Mouse (Mus musculus): ENCODE data around the gene Tiam1.

The Tiam1 gene

GRCm38 (mm10) chr16:90007391-90007977 lies 136.1 kb downstream of the Tiam1 start:
- in situ Hi-C loops (cut with MboI, MseI): no loop called here

- in situ Hi-C loops (cut with MboI, MseI): no loop called here
Observed at GRCm38 (mm10) chr16:90003556-90003955, 140.0 kb downstream of the Tiam1 start.

- in situ Hi-C loops (cut with MboI, MseI): no loop called here
Observed at GRCm38 (mm10) chr16:89995155-89995554, 148.4 kb downstream of the Tiam1 start.

GRCm38 (mm10) chr16:89993991-89994825 lies 149.4 kb downstream of the Tiam1 start:
- in situ Hi-C loops (cut with MboI, MseI): no loop called here

- in situ Hi-C loops (cut with MboI, MseI): no loop called here
Observed at GRCm38 (mm10) chr16:89993506-89993905, 150.1 kb downstream of the Tiam1 start.

GRCm38 (mm10) chr16:89991701-89992152 lies 151.8 kb downstream of the Tiam1 start:
- in situ Hi-C loops (cut with MboI, MseI): no loop called here

GRCm38 (mm10) chr16:89990288-89990955 lies 153.1 kb downstream of the Tiam1 start:
- in situ Hi-C loops (cut with MboI, MseI): no loop called here

- in situ Hi-C loops (cut with MboI, MseI): loop anchor here (10.0 kb wide), 1 partner anchor 195 kb away; no protein-coding TSS in a partner anchor
Observed at GRCm38 (mm10) chr16:89989816-89990215, 153.8 kb downstream of the Tiam1 start.

- in situ Hi-C loops (cut with MboI, MseI): loop anchor here (10.0 kb wide), 1 partner anchor 198 kb away; no protein-coding TSS in a partner anchor
Observed at GRCm38 (mm10) chr16:89986672-89987362, 156.8 kb downstream of the Tiam1 start.

- in situ Hi-C loops (cut with MboI, MseI): loop anchor here (10.0 kb wide), 1 partner anchor 199 kb away; no protein-coding TSS in a partner anchor
Observed at GRCm38 (mm10) chr16:89985702-89986481, 157.7 kb downstream of the Tiam1 start.

GRCm38 (mm10) chr16:89980075-89980744 lies 163.4 kb downstream of the Tiam1 start:
- in situ Hi-C loops (cut with MboI, MseI): loop anchor here (10.0 kb wide), 1 partner anchor 205 kb away; no protein-coding TSS in a partner anchor

GRCm38 (mm10) chr16:89975441-89975840 lies 168.1 kb downstream of the Tiam1 start:
- in situ Hi-C loops (cut with MboI, MseI): no loop called here

GRCm38 (mm10) chr16:89973814-89974712 lies 169.5 kb downstream of the Tiam1 start:
- in situ Hi-C loops (cut with MboI, MseI): no loop called here

- in situ Hi-C loops (cut with MboI, MseI): no loop called here
Observed at GRCm38 (mm10) chr16:89972854-89973487, 170.6 kb downstream of the Tiam1 start.

- in situ Hi-C loops (cut with MboI, MseI): no loop called here
Observed at GRCm38 (mm10) chr16:89972018-89972417, 171.6 kb downstream of the Tiam1 start.

GRCm38 (mm10) chr16:89968058-89968457 lies 175.5 kb downstream of the Tiam1 start:
- in situ Hi-C loops (cut with MboI, MseI): no loop called here

- in situ Hi-C loops (cut with MboI, MseI): no loop called here
Observed at GRCm38 (mm10) chr16:89962876-89963275, 180.7 kb downstream of the Tiam1 start.

- in situ Hi-C loops (cut with MboI, MseI): no loop called here
Observed at GRCm38 (mm10) chr16:89960904-89961303, 182.7 kb downstream of the Tiam1 start.
